Mouse (Mus musculus): ENCODE results near the gene Stxbp4.

DNA sequence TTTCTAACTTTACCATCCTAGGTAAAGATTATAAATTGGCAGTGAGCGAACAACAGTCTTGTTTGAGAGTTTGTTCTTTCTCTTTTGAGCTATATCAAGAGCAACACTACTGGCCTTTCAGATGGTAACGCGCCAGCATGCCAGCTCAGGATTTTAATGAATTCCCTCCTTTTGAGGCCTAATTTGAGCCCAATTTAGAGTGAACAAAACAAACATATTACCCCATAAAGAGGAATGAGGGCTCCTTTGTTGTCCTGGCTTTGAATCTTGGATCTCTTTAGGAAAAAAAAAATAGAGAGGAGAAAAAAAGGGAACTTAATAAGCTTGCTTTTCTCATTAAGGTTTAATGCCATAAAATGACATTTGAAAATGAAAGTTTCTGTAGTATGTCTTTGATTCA lies 197.0 kb downstream of the Stxbp4 start:
- no peak for TF ChIP-seq GATA1 (IDR thresholded peaks at IDR 0.05; ENCODE audit: borderline replicate concordance, low read length)
- TF ChIP-seq FLI1 (IDR thresholded peaks at IDR 0.05; ENCODE audit: low read length), result no peak
